8 mouse cellular contexts compared by ENCODE assay signal in genomic region chr2:168741273-168742058, GRCm38 (mm10). TPM values are rescaled to one million over a fixed set of nuclear protein-coding genes. Genes with fewer than 3 reads are reported as not detected.
DNase-seq lines count a peak whose midpoint lies in the region; ATAC-seq and TF ChIP-seq lines count a peak whose summit lies in the region.

No protein-coding gene starts in this region.

- H3K27me3 ChIP-seq in heart, embryonic 16.5 days (ENCODE audit: control insufficient read depth, insufficient read depth, low read length), result no peaks in the 10 kb centered on the region
- peaks cover 13% of the 10 kb centered on the region for H3K27me3 ChIP-seq in liver, embryonic 11.5 days (replicated peaks; ENCODE audit: control insufficient read depth, insufficient read depth, low read length)
- H3K27me3 ChIP-seq in neural tube, embryonic 11.5 days (ENCODE audit: control insufficient read depth, insufficient read depth, low read length), result no peaks in the 10 kb centered on the region

- H3K27ac ChIP-seq in bone marrow macrophage, adult 2 months (ENCODE audit: insufficient read depth, low read depth, low read length), result no peak overlapping the region
- peak overlapping the region; percentile 61 for H3K27ac ChIP-seq in heart, embryonic 16.5 days (ENCODE audit: low read length)
- no peak overlapping the region; the same call in 1 of the 2 replicates for H3K27ac ChIP-seq in liver, embryonic 11.5 days (ENCODE audit: low read depth, low read length)
- peak overlapping the region; percentile 73 for H3K27ac ChIP-seq in neural tube, embryonic 11.5 days (ENCODE audit: low read depth, low read length)

- under 1% methylated on average over 75 of the region's 108 CpGs for WGBS in heart, embryonic 16.5 days
- under 1% methylated on average over 72 of the region's 108 CpGs for WGBS in liver, embryonic 11.5 days
- WGBS in neural tube, embryonic 11.5 days, result 1% methylated on average over 40 of the region's 108 CpGs

- H3K4me3 ChIP-seq in bone marrow macrophage, adult 2 months (ENCODE audit: insufficient read depth, low read length), result peak overlapping the region; percentile 11; the same call in 1 of the 2 replicates
- peak overlapping the region; percentile 92 for H3K4me3 ChIP-seq in heart, embryonic 16.5 days (ENCODE audit: low read length)
- peak overlapping the region; percentile 73 for H3K4me3 ChIP-seq in liver, embryonic 11.5 days (ENCODE audit: low read depth, low read length)
- H3K4me3 ChIP-seq in neural tube, embryonic 11.5 days (ENCODE audit: low read depth, low read length), result peak overlapping the region; percentile 86

- no peak for TF ChIP-seq CTCF in bone marrow macrophage, adult 2 months (IDR thresholded peaks at IDR 0.05; ENCODE audit: low read depth, low read length)

- peak overlapping the region; percentile 72 for H3K4me2 ChIP-seq in heart, embryonic 16.5 days (ENCODE audit: low read depth, low read length)
- H3K4me2 ChIP-seq in liver, embryonic 11.5 days, result peak overlapping the region; percentile 91
- H3K4me2 ChIP-seq in neural tube, embryonic 11.5 days (ENCODE audit: low read depth), result peak overlapping the region; percentile 82

- peaks cover 4% of the 10 kb centered on the region; the same call in 1 of the 2 replicates for H3K9me3 ChIP-seq in heart, embryonic 16.5 days (replicated peaks; ENCODE audit: control insufficient read depth, low read length)
- no peaks in the 10 kb centered on the region for H3K9me3 ChIP-seq in liver, embryonic 11.5 days (ENCODE audit: control insufficient read depth, low read length)
- H3K9me3 ChIP-seq in neural tube, embryonic 11.5 days (ENCODE audit: control insufficient read depth, low read length), result peaks cover 3% of the 10 kb centered on the region; the same call in 1 of the 2 replicates

- H3K36me3 ChIP-seq in heart, embryonic 16.5 days (ENCODE audit: control insufficient read depth, insufficient read depth), result no peaks in the 10 kb centered on the region
- no peaks in the 10 kb centered on the region for H3K36me3 ChIP-seq in liver, embryonic 11.5 days (ENCODE audit: control insufficient read depth, insufficient read depth, low read length)
- no peaks in the 10 kb centered on the region for H3K36me3 ChIP-seq in neural tube, embryonic 11.5 days (ENCODE audit: control insufficient read depth, insufficient read depth, low read length)

- peak; percentile 23 to 24 for DNase-seq in B cell, adult 2 months
- DNase-seq in fat pad, adult 2 months (ENCODE audit: extremely low read depth, low read depth, low spot score), result peak; percentile 54
- peak; percentile 92 for DNase-seq in kidney, postnatal 14 days
- DNase-seq in liver, embryonic 11.5 days (ENCODE audit: low spot score), result peak; percentile 75
- DNase-seq in neural tube, embryonic 11.5 days (ENCODE audit: low spot score), result peak; percentile 74
- DNase-seq in testis, postnatal 14 days (ENCODE audit: low spot score), result peak; percentile 86

- no peaks in the 10 kb centered on the region for H3K4me1 ChIP-seq in bone marrow macrophage, adult 2 months (ENCODE audit: control insufficient read depth, insufficient read depth, low read length)
- H3K4me1 ChIP-seq in heart, embryonic 16.5 days (ENCODE audit: control insufficient read depth, insufficient read depth, low read length), result no peaks in the 10 kb centered on the region
- no peaks in the 10 kb centered on the region for H3K4me1 ChIP-seq in liver, embryonic 11.5 days (replicated peaks; ENCODE audit: control insufficient read depth, insufficient read depth, low read length)
- no peaks in the 10 kb centered on the region for H3K4me1 ChIP-seq in neural tube, embryonic 11.5 days (ENCODE audit: control insufficient read depth, insufficient read depth, low read length)

- no peak for TF ChIP-seq POLR2A in bone marrow macrophage, adult 2 months (IDR thresholded peaks at IDR 0.05; ENCODE audit: borderline replicate concordance, low read depth, low read length)

- H3K9ac ChIP-seq in heart, embryonic 16.5 days (ENCODE audit: low read length), result peak overlapping the region; percentile 87
- peak overlapping the region; percentile 54 for H3K9ac ChIP-seq in liver, embryonic 11.5 days (ENCODE audit: low read depth, low read length)
- peak overlapping the region; percentile 92 for H3K9ac ChIP-seq in neural tube, embryonic 11.5 days (ENCODE audit: low read length)

- ATAC-seq in heart, embryonic 16.5 days (replicated peaks; ENCODE audit: extremely low read depth, insufficient read depth, low FRiP score), result peak; percentile 82
- ATAC-seq in liver, embryonic 11.5 days (replicated peaks; ENCODE audit: low FRiP score), result peak; percentile 67
- peak; percentile 73 for ATAC-seq in neural tube, embryonic 11.5 days (ENCODE audit: insufficient read depth, low FRiP score, low TSS enrichment)

RNA-seq across cellular contexts. Expression of gene Atp9a, which starts 0.7 kb away (rescaled TPM):
- polyA plus RNA-seq in bone marrow macrophage, adult 2 months (2012; ENCODE audit: insufficient read depth, insufficient read length, missing spikeins), result 1.1 and 1.2 TPM in 2 replicates
- 11.4 and 12.5 TPM in 2 replicates for polyA plus RNA-seq in heart, embryonic 16.5 days (2015; fragmentation: Nextera tagmentation; extraction: Ambion mirVana)
- polyA plus RNA-seq in liver, embryonic 11.5 days (2014; fragmentation: Nextera tagmentation; extraction: Ambion mirVana), result 4.4 and 5.5 TPM in 2 replicates
- polyA plus RNA-seq in neural tube, embryonic 11.5 days (2014; fragmentation: Nextera tagmentation; extraction: Ambion mirVana), result 24.7 and 30.4 TPM in 2 replicates

RNA-seq across cellular contexts. Expression of gene Sall4, which starts 26.3 kb away (rescaled TPM):
- polyA plus RNA-seq in bone marrow macrophage, adult 2 months (2012; ENCODE audit: insufficient read depth, insufficient read length, missing spikeins), result not detected in 2 replicates
- 0.76 and 0.92 TPM in 2 replicates for polyA plus RNA-seq in heart, embryonic 16.5 days (2015; fragmentation: Nextera tagmentation; extraction: Ambion mirVana)
- polyA plus RNA-seq in liver, embryonic 11.5 days (2014; fragmentation: Nextera tagmentation; extraction: Ambion mirVana), result 14.2 and 17.2 TPM in 2 replicates
- 7.7 and 8.1 TPM in 2 replicates for polyA plus RNA-seq in neural tube, embryonic 11.5 days (2014; fragmentation: Nextera tagmentation; extraction: Ambion mirVana)

Comparison
In these comparisons a context has a peak if more than half of its experiments do, and no peak if none do; other contexts are left out.
1. DNase-seq: peak in every context shown above with its lines; median percentile 92 in kidney, postnatal 14 days; 86 in testis, postnatal 14 days; 75 in liver, embryonic 11.5 days; 74 in neural tube, embryonic 11.5 days; 54 in fat pad, adult 2 months; 24 in B cell, adult 2 months.
2. H3K27ac ChIP-seq: peak in heart, embryonic 16.5 days (single experiment) and neural tube, embryonic 11.5 days (single experiment); none in bone marrow macrophage, adult 2 months (single experiment) and liver, embryonic 11.5 days (single experiment).
3. H3K4me3 ChIP-seq: peak in every context shown above with its lines; median percentile 92 in heart, embryonic 16.5 days; 86 in neural tube, embryonic 11.5 days; 73 in liver, embryonic 11.5 days; 11 in bone marrow macrophage, adult 2 months.
4. Peak in every context shown above with its lines, with median percentiles within 50 percentile points of each other: ATAC-seq, H3K4me2 ChIP-seq and H3K9ac ChIP-seq.